Mouse (Mus musculus): ENCODE data around the gene Nuak1. TPM values are rescaled to one million over a fixed set of nuclear protein-coding genes. Genes with fewer than 3 reads are reported as not detected.

Gene Nuak1
- polyA plus RNA-seq, 1 experiment from 2014 or later = 1.2 TPM

DNA sequence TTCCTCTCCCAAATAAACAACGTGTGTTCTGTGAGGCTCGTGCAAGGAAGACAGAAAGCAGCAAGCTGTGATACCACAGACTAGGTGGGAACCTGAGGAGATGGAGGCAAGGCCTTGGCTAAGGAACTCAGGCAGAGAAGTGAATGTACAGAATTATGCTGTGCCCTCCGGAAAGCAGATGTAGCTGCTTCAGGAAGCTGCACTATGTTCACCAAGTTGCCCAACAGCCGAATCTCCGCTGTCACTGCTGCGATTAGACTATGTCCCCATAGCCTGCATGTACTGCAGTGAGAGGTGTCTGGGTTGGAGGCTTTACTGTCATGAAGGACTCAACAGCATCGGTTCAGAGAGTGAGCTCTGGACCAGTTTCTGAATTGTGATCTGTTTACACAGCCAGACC, 110.6 kb downstream of the Nuak1 start:
- no peak overlapping the region for H3K4me3 ChIP-seq

DNA sequence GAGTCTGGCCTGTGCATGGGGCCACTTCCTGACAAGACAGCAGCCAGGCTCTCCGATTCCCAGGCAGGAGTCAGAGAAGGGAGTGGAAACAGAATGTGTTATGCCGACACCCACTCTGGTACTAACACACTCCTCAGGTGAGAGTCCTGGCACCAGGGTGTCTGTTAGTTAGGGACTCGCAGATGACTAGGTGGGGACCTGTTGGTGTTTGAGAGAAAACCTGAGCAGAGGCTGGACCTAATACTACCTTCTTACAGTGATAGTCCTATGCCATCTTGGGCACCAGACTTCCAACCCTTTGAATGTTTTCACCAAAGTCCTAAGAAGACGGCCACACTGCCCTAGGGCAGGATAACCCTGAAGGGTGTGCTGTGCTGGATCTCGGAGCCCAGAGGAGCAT, 111.1 kb downstream of the Nuak1 start:
- peaks cover 7% of the 10 kb centered on the region for H3K4me1 ChIP-seq
- DNase-seq (ENCODE audit: low spot score) = no peak
- H3K9me3 ChIP-seq (replicated peaks) = no peaks in the 10 kb centered on the region
- no peaks in the 10 kb centered on the region for H3K27me3 ChIP-seq (ENCODE audit: low read depth, poor library complexity, severe bottlenecking)
- no peak overlapping the region for H3K27ac ChIP-seq
- H3K4me3 ChIP-seq = no peak overlapping the region
- no peaks in the 10 kb centered on the region for H3K36me3 ChIP-seq
- WGBS = 72% methylated on average over 5 of the region's 5 CpGs

More for the DNA sequence above, 110.6 kb downstream of the Nuak1 start:
- H3K9me3 ChIP-seq (replicated peaks) = no peaks in the 10 kb centered on the region
- WGBS = 86% methylated on average over 7 of the region's 7 CpGs
- no peak for DNase-seq (ENCODE audit: low spot score)
- no peaks in the 10 kb centered on the region for H3K36me3 ChIP-seq
- peaks cover 7% of the 10 kb centered on the region for H3K4me1 ChIP-seq
- H3K27me3 ChIP-seq (ENCODE audit: low read depth, poor library complexity, severe bottlenecking) = no peaks in the 10 kb centered on the region
- no peak overlapping the region for H3K27ac ChIP-seq

DNA sequence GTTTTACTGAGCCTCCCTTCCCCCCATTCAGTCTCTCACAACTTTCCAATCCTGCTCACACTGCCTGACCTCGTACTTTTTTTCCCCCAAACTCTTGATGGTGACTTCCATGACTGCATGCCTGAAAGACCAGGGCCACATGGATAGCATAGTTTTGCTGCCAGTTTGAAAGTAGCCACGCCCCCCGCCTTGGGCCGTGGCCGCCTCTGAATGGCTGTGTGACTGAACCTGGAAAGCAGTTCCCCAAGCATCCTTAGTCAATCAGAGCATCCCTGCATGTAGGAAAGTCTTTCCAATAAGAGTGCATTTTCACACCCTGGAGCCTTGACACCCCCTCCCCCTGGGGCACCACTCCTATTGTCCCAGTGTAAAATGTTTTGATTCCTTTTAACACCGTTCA, 116.4 kb downstream of the Nuak1 start:
- no peaks in the 10 kb centered on the region for H3K9me3 ChIP-seq (replicated peaks)
- H3K4me1 ChIP-seq = 0 out of 2 replicates have a peak, but pooled peaks cover 4% of the 10 kb centered on the region
- H3K27ac ChIP-seq = no peak overlapping the region
- no peaks in the 10 kb centered on the region for H3K36me3 ChIP-seq
- no peak overlapping the region for H3K4me3 ChIP-seq
- H3K27me3 ChIP-seq (ENCODE audit: low read depth, poor library complexity, severe bottlenecking) = no peaks in the 10 kb centered on the region
- DNase-seq (ENCODE audit: low spot score) = no peak
- 69% methylated on average over 6 of the region's 6 CpGs for WGBS

Other genes starting within 250 kb of the Nuak1 start
- 53.6 and 63.3 TPM in 2 replicates for gene Ckap4, start 93.5 kb upstream of the Nuak1 start, polyA plus RNA-seq (2016; fragmentation: Nextera tagmentation; extraction: Ambion mirVana)
- gene Tcp11l2, start 136.0 kb upstream of the Nuak1 start, polyA plus RNA-seq (2016; fragmentation: Nextera tagmentation; extraction: Ambion mirVana) = 1.2 and 4.2 TPM in 2 replicates
- 17.4 and 20.3 TPM in 2 replicates for gene Polr3b, start 181.7 kb upstream of the Nuak1 start, polyA plus RNA-seq (2016; fragmentation: Nextera tagmentation; extraction: Ambion mirVana)